22 mouse cellular contexts compared by ENCODE assay signal in genomic region chr7:66940761-66941160, GRCm38 (mm10).
DNase-seq lines count a peak whose midpoint lies in the region; ATAC-seq and TF ChIP-seq lines count a peak whose summit lies in the region.
"Had no signal": no experiment of that assay in that cellular context is flagged by ENCODE, and none has a peak within 500 bp of the region (broad histone marks: within the 10 kb centered on the region; RNA-seq: fewer than 3 reads in every experiment).

No protein-coding gene starts in this region.

- no peak for TF ChIP-seq CTCF in liver, adult 2 months (IDR thresholded peaks at IDR 0.05; ENCODE audit: low read depth, low read length)
- no peak for TF ChIP-seq CTCF in liver, postnatal 0 days (IDR thresholded peaks at IDR 0.05; ENCODE audit: low read depth)

- no peaks in the 10 kb centered on the region for H3K36me3 ChIP-seq in liver, adult 2 months (ENCODE audit: control insufficient read depth, insufficient read depth, low read length)
- H3K36me3 ChIP-seq in liver, postnatal 0 days (replicated peaks; ENCODE audit: insufficient read depth, low read length) = no peaks in the 10 kb centered on the region
- H3K36me3 ChIP-seq: embryonic facial prominence, embryonic 10.5 days; embryonic facial prominence, embryonic 12.5 days; forebrain, embryonic 10.5 days; forebrain, embryonic 12.5 days had no signal

- H3K79me2 ChIP-seq in liver, adult 2 months (ENCODE audit: control insufficient read depth, insufficient read depth, low read length) = no peaks in the 10 kb centered on the region

- H3K9me3 ChIP-seq in liver, postnatal 0 days (ENCODE audit: low read length) = no peaks in the 10 kb centered on the region
- H3K9me3 ChIP-seq: embryonic facial prominence, embryonic 10.5 days; embryonic facial prominence, embryonic 12.5 days; forebrain, embryonic 10.5 days; forebrain, embryonic 12.5 days had no signal

- H3K27me3 ChIP-seq in liver, adult 2 months (ENCODE audit: control insufficient read depth, insufficient read depth, low read length) = no peaks in the 10 kb centered on the region
- H3K27me3 ChIP-seq in liver, postnatal 0 days (ENCODE audit: insufficient read depth, low read length) = no peaks in the 10 kb centered on the region
- H3K27me3 ChIP-seq: embryonic facial prominence, embryonic 12.5 days; forebrain, embryonic 12.5 days; Patski had no signal

- DNase-seq in heart, adult 11 months = peak; percentile 52
- DNase-seq in heart, postnatal 14 days = no peak
- peak; percentile 94 for DNase-seq in liver, adult 2 months (ENCODE audit: extremely low read depth, low read depth, low spot score)
- no peak for DNase-seq in liver, postnatal 0 days
- peak; percentile 49 for DNase-seq in fat pad, adult 2 months (ENCODE audit: extremely low read depth, low read depth, low spot score)
- DNase-seq in yolk sac, embryonic 10.5 days (ENCODE audit: low spot score) = no peak
- DNase-seq: adrenal gland, adult 8-10 months; adrenal gland, postnatal 14 days; adrenal gland, postnatal 36 days; cerebellum, adult 11-12 months; cerebellum, adult 2 months; cerebellum, adult 9-10 months; cerebellum, postnatal 10 days; cerebellum, postnatal 25 days had no signal

- 27% methylated on average over 4 of the region's 4 CpGs for WGBS in liver, adult 2 months
- 61% methylated on average over 4 of the region's 4 CpGs for WGBS in liver, postnatal 0 days (ENCODE audit: insufficient replicate concordance)

- intact Hi-C loops in heart, postnatal 14 days (cut with DNase I) = no loop called here

- H3K9ac ChIP-seq in liver, adult 2 months (ENCODE audit: low read depth, low read length) = no peak overlapping the region
- no peak overlapping the region for H3K9ac ChIP-seq in liver, postnatal 0 days (replicated peaks)
- H3K9ac ChIP-seq: embryonic facial prominence, embryonic 12.5 days; forebrain, embryonic 12.5 days had no signal

- H3K4me2 ChIP-seq in liver, postnatal 0 days (ENCODE audit: low read depth, low read length) = no peak overlapping the region
- H3K4me2 ChIP-seq: embryonic facial prominence, embryonic 12.5 days; forebrain, embryonic 12.5 days had no signal

- no peak for TF ChIP-seq EP300 in liver, postnatal 0 days (IDR thresholded peaks at IDR 0.05; ENCODE audit: low read depth)

- H3K27ac ChIP-seq in liver, adult 2 months (replicated peaks; ENCODE audit: insufficient read depth, low read depth, low read length) = peak overlapping the region; percentile 24; the same call in 1 of the 2 replicates
- H3K27ac ChIP-seq in liver, postnatal 0 days (ENCODE audit: low read depth) = no peak overlapping the region
- H3K27ac ChIP-seq: embryonic facial prominence, embryonic 10.5 days; embryonic facial prominence, embryonic 12.5 days; forebrain, embryonic 10.5 days; forebrain, embryonic 12.5 days had no signal

- TF ChIP-seq POLR2A in liver, adult 2 months (IDR thresholded peaks at IDR 0.05; ENCODE audit: extremely low read depth, insufficient read depth, low read length) = no peak

- no peak overlapping the region for H3K4me3 ChIP-seq in liver, adult 2 months (ENCODE audit: insufficient read depth, low read depth, low read length)
- no peak overlapping the region for H3K4me3 ChIP-seq in liver, postnatal 0 days (ENCODE audit: low read depth, low read length)
- H3K4me3 ChIP-seq: embryonic facial prominence, embryonic 10.5 days; embryonic facial prominence, embryonic 12.5 days; forebrain, embryonic 10.5 days; forebrain, embryonic 12.5 days had no signal

- peaks cover 8% of the 10 kb centered on the region for H3K4me1 ChIP-seq in liver, adult 2 months (ENCODE audit: control insufficient read depth, insufficient read depth, low read length)
- H3K4me1 ChIP-seq in liver, postnatal 0 days (ENCODE audit: insufficient read depth) = no peaks in the 10 kb centered on the region

- no peak for ATAC-seq in liver, postnatal 0 days
- ATAC-seq: activated CD4-positive, CD25-positive, alpha-beta regulatory T cell, adult 4 months; forebrain, embryonic 14.5 days; forebrain, embryonic 16.5 days; Patski had no signal

Comparison
In these comparisons a context has a peak if more than half of its experiments do, and no peak if none do; other contexts are left out.
1. DNase-seq: peak in heart, adult 11 months (single experiment), liver, adult 2 months (single experiment) and fat pad, adult 2 months (single experiment); none in heart, postnatal 14 days (0 of 2), liver, postnatal 0 days (single experiment) and yolk sac, embryonic 10.5 days (single experiment).